Mouse (Mus musculus): ENCODE data around the gene Ascl1.
A peak's percentile ranks its signal among the peaks of the same experiment; 100 is the strongest.

Gene Ascl1

DNA sequence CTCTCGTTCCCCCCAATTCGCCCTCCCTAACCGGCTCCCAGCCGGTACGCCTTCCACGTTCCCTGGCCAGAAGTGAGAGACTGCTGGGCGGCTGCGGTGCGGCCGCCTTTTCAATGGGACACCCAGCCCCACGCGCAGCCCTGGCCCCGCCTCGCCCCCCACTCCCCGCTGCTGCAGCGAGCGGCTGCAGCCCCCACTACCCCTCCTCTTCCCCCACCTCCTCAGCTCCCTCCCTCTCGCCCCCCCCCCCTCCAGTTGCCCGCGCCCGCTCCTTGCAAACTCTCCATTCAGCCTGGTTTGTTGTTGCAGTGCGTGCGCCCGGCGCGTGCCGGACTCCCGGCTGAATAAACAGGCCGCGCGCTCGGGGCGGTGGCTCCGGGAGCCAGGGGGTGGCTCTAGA, at the start of gene Ascl1:
Gene Ascl1, minus strand, starts transcription at position 85 of the 400 bp plus-strand sequence.
- peak in 1 of 2 experiments; percentile 40 for DNase-seq (ENCODE audit: low spot score in 2 of 2)

DNA sequence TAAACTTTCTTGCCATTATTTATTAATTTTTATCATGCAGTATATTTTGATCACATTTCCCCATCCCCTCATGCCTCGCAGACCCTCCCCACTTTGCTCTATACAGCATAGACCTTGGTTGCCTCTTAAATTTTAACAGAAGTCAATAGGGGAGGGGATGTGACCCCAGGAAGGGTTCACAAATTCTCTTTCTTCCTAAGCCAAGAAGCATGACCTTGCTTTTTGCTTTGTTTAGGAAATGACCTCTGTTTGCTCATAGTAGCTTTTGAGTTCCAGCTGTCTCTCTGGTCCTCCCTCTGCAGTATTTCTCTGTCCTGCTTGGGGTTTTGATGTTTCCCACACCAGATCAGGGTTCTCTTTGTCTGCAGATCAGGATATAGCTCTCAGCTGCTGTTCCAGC, 40.7 kb upstream of the Ascl1 start:
- DNase-seq (ENCODE audit: low spot score in 2 of 2): no peak

DNA sequence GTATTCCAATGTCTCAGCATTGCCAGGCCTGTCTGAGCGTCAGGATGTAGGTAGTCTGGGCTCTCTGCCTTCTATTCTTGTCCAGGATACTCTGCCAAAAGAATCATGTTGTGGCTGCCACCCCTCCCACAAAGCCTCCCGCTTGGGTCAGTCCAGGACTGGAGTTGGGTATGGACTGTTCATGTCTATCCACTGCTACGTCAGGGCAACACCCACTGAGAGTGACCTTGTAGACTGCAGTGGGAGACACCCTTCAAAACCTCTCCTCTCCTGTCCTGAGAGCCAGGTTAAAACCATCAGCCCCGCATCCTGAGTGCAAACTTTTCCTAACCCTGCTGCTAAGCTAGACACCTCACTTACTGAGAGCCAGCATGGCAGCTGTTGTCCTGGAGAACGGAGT, 28.2 kb upstream of the Ascl1 start, which contains the start of gene Pah:
Gene Pah, plus strand, starts transcription at position 150 of the 400 bp plus-strand sequence.
- DNase-seq (ENCODE audit: low spot score in 2 of 2): no peak

DNA sequence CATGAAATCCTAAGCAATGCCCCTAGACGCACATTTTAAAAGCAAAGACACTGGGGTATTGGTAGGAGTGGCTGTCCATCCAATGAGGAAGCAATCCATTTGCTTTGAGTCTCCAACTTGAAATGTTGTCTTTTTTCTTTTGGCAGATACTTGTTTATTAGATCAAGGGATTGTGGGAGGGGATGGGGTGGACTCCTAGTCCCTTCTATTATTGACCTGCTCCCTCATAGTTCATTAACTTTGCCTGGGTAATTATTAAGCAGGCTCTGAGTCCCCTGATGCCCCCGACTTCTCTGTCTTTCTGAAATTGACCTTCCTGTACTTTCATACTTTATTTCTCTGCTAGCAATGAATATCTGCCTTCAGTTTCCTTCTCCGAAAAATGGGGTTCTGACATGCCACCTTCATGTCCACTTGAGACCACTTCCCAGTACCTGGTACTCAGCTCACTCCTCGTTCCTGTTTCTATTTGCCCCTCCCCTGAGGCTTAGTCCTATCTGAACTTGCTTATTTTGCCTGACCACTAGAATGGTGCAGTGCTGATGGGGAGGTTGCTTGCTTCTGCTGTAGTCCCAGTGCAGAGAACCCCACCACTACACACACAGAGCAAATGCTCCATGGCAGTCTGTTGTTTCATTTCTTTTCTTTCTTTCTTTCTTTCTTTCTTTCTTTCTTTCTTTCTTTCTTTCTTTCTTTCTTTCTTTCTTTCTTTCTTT, 27.1 kb upstream of the Ascl1 start:
- no peak for DNase-seq (ENCODE audit: low spot score in 2 of 2)

DNA sequence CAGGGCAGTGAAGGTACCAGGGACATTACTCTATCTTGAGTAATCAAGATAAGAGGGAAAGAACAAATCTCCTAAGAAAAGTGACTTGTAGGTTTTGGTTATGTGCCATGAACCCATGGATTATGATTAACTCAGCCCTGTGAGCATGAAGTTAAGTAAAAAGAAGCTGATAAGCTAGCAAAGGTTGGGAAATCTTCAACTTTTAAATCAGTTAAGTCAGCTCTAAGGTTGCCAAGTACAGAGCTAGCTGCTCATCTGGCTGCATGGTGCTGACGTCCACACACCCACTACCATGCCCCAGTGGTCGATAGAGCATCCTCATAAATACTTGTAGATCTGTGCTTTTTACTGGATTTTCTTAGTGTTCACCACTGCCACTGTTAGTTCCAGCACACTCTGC, 25.1 kb upstream of the Ascl1 start:
- DNase-seq (ENCODE audit: low spot score in 2 of 2): no peak

DNA sequence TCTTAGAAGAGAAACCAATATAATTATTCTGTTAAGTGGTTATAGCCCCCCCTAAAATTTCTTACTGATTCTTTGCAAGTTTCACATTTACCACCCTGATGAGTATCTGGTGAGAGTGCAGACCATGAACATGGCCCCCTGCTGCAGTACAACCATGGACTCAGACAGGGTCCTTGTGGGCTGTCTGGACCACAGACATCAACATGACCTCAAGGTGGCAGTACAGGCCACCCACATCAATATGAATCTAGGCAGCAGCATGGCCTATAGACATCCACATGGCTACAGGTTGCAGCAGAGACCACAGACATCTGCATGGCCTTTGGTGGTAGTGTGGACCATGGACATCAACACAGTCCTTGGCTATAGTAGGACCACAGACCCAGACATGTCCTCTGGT, 19.6 kb upstream of the Ascl1 start:
- no peak for DNase-seq (ENCODE audit: low spot score in 2 of 2)

DNA sequence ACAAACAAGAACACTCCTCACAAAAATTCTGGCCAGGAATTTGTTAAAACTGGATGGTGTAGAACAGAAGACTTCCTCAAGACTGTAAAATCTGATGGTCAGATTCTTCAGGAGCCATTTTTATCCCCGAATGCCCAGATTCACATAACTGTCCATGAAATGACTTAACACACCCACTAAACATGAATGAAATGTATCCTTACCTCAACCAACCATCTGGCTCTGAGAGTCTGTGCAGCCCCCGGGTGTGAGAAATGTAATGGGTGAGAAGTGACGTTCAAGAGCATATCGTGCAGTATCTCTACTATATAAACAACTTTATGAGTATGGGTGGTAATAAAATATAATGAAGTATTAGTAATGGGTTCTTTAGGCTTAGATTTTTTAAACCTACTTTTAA, 15.1 kb upstream of the Ascl1 start:
- no peak for DNase-seq (ENCODE audit: low spot score in 2 of 2)

DNA sequence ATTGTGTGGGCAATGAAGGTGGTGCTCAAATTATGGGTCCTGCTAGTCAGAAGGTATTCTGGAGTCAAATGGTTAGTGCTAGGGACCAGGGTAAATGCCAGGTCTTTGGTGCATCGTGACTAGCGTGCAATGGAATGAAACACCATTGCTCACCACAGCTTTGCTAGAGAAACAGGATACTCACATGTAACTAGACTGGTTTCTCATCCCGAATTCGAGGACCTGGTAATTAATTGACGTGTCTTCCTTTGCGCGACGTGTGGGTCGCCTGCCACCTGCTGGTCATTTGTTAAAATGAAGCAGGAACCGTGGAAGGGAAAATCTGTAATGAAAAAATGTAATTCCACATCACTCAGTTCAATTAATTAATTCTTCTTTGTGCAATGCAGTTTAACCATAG, 10.5 kb upstream of the Ascl1 start:
- DNase-seq (ENCODE audit: low spot score in 2 of 2): peak; percentile 35 to 68

DNA sequence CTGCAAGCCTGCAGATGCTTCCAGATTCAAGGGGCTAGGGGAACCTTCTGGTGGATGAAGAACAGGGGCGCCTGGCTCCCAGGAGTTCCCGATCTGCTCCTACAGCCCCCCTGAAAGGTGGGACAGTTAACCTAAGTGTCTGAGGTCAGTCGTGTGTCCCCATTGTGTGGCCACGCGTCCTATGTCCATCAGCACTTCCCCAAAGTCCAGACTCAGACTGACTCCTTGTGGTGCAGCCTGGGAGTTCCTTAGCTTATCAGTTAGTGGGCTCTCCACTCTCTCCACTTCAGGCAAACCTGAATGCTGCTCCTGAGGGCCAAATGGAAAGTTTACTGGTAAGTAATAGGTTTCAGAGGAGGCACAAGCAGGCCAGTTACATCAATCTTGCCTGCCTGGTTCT, 8.8 kb upstream of the Ascl1 start:
- no peak for DNase-seq (ENCODE audit: low spot score in 2 of 2)

DNA sequence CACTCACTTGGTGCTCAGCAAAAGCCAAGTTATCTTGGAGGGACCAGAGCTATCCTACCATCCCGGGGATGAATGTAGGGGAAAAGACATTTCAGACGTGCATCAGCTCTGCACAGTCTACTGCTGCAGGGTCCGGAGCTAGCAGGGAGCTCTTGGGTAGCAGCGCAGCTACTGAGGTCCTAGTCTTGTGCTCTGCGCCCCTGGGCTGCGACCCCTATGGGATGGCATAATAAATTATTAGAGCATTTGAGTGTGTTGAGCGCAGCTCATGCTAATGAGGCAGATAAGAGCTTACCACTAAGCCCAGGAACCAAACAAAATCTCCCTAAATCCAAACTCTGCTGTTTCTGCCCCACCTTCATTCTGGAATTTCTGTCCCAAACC, 8.2 kb upstream of the Ascl1 start:
- DNase-seq (ENCODE audit: low spot score in 2 of 2): no peak

DNA sequence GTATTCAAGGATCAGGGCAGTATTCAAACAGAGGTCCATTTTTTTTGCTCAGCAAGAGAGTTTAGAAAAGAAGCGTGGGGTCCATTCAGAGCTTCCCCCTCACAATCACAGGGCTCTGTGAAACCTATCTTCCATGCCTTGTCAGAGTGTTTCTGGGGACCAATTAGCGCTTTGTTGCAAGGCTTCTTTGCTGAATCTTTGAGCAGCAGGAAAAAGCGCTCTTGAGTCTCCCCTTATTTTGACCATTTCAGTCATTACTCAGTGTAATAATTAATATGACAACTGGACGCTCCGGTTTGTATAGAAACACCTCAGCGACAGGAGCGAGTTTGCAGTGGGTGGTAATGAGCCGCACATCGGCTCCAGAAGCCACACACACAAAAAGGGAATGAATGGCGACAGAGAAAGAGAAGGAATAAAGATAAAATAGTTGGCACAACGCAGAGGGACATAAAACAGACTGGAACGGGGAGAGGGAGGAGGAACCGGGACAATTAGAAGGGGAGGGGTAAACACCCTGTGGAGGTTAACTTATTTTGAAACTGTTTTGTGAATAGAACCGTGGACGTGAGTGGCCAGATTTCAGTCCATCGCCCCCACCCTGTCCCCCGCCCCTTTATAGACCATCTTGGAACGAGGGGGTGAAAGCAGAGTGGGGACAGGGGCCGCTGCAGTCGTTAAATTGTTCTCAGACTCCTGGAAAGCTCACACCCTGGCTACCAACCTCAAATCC, 7.6 kb upstream of the Ascl1 start:
- DNase-seq (ENCODE audit: low spot score in 2 of 2): no peak

DNA sequence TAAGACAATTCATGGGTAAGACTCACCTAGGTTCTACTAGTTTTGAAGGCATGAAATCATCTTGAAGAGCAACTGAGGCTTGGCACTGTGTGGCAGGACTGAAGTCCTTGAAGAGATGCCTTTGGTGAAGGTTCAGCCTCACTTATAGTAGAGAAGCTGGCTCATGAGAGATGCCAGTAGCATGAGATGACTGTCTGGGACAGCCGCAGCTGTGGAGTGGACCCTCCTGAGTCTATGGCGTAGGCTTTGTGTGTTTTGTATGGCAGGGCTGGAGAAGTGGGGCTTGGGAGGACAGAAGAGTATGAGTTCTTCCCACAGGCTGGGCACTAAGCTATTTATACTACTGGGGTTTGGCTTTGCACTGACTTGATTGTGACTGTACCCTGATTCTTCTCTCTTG, 3.6 kb upstream of the Ascl1 start:
- DNase-seq (ENCODE audit: low spot score in 2 of 2): no peak

DNA sequence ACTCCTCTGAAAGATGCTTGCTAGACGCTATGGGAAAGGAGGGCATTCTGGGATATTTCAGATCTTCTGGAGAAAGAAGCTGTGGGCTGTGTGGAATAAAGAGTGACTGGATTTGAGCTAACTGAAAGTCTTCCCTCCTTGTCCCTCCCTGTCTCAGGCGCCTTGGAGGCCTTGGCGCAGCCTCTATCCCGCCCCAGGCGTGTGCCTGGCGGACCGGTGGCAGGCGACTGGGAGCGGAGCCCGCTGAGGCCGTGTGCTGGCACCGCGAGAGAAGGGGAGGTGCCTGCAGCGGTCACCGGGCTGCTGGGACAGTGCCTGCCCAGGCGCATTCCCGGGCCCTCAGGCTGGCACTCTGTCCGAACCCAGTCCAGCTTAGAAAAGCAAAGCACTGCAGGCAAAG, 1.1 kb upstream of the Ascl1 start:
- peak; percentile 32 to 62 for DNase-seq (ENCODE audit: low spot score in 2 of 2)

DNA sequence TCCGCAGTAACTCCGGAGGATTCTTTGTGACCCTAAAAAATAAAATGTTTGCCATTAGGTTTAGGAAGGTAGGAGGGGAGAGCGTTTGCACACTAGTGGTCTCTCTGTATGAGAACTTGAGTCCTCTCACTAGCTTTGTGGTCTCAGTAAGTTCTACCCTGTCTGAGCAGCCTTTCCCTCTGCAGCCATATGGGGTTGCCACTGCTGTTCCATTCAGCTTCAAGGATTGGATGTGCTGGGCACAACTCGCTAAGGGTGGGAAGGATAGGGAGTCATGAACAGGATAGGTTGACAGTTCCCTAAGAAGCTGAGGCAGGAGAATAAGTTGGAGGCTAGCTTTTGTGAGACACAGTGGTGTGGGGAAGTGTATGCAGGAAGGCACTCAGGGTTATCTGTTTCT, 716 bp upstream of the Ascl1 start:
- DNase-seq (ENCODE audit: low spot score in 2 of 2): no peak

DNA sequence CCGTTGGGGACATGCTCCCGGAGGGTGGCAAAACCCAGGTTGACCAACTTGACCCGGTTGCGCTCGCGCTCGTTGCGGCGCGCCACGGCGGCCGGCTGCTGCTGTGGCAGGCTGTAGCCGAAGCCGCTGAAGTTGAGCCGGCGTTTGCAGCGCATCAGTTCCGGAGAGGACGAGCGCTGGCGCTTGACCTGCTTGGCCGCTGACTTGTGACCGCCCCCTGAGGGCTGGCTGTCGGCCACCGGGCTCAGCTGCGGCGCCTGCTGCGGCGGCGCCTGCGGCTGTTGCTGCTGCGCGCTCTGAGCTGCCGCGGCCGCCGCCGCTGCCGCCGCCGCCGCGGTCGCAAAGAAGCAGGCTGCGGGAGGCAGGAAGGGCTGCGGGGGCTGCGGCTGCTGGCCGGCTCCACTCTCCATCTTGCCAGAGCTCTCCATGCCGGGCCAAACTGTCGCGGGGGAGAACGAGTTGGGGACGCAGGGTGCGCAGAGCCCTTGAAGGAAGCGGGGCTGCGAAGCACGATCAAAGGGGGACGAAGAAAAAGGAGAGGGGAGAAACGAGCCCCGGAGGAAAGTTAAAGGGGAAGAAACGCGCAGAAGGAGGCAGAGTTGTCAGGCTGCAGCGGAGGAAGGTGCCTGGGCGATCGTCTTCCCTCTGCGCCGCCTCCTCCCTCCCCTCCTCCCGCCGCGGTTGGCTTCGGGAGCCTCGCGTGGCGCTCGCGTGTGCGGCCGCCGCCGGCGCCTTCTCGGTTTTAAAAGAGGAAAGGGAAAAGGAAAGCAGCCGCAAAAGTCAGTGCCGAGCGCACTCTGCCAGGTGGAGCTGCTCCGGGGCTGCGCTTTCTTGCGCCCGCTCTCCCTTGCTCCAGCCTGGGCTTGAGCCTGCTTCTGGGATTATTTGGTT, 554 bp downstream of the Ascl1 start:
- peak; percentile 33 to 78 for DNase-seq (ENCODE audit: low spot score in 2 of 2)

DNA sequence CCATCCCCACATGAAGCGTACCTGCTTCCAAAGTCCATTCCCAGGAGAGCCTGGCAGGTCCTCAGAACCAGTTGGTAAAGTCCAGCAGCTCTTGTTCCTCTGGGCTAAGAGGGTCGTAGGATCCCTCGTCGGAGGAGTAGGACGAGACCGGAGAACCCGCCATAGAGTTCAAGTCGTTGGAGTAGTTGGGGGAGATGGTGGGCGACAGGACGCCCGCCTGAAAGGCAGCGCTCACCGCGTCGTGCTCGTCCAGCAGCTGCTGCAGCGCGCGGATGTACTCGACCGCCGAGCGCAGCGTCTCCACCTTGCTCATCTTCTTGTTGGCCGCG, 1.2 kb downstream of the Ascl1 start:
- DNase-seq (ENCODE audit: low spot score in 2 of 2): no peak

DNA sequence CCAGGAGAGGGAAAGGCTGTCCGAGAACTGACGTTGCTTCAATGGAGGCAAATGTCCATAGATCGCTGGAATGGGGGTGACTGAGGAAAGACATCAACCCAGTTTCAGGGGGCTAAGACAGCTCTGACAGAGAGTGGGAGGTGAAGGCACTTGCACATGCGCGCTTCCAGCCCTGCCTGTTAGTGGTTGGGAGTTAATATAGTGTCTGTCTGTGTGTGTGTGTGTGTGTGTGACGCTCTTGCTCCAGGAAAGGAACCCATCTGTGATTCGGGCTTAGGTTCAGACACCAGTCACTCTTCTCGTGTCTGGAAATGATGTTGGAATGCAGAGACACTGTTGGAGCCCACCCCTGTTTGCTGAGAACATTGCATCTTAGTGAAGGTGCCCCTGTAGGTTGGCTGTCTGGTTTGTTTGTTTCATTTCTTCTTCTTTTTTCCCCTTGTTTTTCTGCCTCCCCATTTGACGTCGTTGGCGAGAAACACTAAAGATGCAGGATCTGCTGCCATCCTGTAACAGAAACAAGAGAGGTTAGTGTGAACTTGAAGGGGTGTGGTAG, 1.9 kb downstream of the Ascl1 start:
- no peak for DNase-seq (ENCODE audit: low spot score in 2 of 2)

DNA sequence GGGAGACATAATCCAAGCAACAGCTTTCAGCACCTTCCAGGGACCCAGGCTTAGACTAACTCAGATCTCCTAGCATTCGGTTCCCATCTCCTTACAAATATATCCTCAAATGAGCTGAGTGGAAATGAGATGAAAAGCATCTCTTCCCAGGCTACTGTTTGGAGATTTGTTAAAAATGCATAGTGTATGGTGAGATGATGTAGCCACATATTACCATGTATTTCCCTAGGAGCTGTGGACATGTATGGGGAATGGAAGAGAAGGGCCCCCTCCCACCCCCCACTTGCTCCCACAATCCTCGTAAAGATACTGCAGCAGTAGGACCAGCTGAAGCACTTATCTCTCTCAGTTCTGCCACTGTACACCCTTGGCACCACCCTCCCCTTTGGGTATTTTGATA, 3.1 kb downstream of the Ascl1 start:
- no peak for DNase-seq (ENCODE audit: low spot score in 2 of 2)

DNA sequence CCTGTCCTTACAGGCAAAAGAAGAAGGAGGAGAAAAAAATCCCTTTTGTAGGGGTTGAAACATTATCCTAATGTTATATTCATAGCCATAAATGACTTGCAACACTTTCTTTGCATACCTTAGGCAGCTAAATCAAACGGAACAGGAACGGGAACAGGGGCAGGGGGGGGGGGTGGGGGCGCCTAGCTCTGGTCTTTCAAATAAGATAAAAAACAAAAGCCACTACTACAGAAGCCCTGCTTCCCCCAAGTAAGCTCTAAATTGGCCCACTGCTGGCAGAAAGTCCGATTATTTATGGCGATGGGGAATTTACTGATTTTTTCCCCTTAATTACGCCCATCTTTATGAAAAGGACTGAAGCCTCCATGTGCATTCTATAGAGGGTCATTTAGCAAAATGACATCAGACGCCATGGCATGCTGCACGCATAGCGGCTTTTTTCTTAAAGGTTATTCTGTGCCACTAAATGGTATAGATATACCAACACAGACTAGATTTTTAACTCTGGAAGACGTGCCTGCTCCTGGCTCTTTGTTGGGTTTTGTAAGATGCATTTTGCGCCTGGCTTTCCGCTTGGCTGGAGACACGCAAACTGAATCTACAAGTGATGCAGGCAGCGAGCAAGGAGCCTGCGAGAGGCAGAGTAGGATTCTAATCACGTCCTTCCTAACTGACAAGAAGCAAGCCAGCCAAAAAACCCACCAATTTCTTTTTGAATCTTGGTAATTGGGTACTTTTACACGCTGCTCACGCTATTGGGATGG, 4.0 kb downstream of the Ascl1 start:
- DNase-seq (ENCODE audit: low spot score in 2 of 2): peak in 1 of 2 experiments; percentile 48

DNA sequence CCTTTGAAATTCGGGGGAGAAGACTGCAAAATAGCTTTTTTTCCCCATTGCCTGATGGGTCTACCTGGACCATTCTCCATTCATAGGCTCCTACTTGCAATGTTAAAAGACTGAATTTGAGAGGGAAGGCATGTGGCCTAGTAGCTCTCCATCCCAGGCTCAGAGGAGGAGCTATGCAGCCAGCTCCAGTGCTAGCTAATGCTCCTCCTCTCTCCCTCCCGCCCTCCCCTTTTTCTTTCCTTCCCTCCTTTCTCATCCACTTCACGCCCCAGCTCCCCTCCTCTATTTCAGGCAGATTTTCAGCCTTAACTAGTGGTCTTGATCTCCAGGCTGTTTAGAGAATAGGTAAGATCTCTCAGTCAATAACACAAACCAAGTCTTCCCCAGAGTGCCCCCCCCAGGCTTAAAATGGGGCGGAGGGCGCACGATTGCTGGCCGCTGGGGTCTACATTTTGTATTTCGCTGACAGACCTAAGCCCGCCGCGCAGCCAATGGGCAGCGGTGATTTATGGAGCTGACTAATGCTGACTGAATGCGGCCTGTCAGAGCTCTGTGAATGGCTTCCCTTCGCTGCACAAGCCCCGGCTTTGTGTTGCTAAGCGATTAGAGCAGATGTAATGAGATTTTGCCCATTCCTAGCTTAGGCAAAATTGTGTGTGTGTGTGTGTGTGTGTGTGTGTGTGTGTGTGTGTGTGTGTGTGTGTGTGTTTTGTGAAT, 4.9 kb downstream of the Ascl1 start:
- DNase-seq (ENCODE audit: low spot score in 2 of 2): peak in 1 of 2 experiments; percentile 53

Measured in cerebellum, postnatal 4 days (tissue).